Mouse (Mus musculus) myocyte (in vitro differentiated cells): ENCODE data around the gene Cd80. TPM values are rescaled to one million over a fixed set of nuclear protein-coding genes. Genes with fewer than 3 reads are reported as not detected.

Experiments
- H3K27me3 ChIP-seq: one replicate; pipeline ENCODE4 v1.6.1; 2011; ENCODE audit not compliant: control insufficient read depth, insufficient read depth, insufficient read length
- H3K36me3 ChIP-seq: one replicate; pipeline ENCODE4 v1.6.1; 2011; ENCODE audit not compliant: control insufficient read depth, insufficient read depth
- H3K4me2 ChIP-seq: one replicate; pipeline ENCODE4 v1.6.1; 2011; ENCODE audit warnings: low read depth, control low read depth
- H3K4me3 ChIP-seq: one replicate; pipeline ENCODE4 v1.5.1; 2011; ENCODE audit warnings: mild to moderate bottlenecking, control low read depth, moderate library complexity
- H3K79me2 ChIP-seq: one replicate; pipeline ENCODE4 v1.6.1; 2011; ENCODE audit not compliant: control insufficient read depth, insufficient read depth
- H3ac ChIP-seq: one replicate; pipeline ENCODE4 v1.6.1; 2011; ENCODE audit not compliant: control insufficient read depth, insufficient read length
- CEBPB ChIP-seq: IDR thresholded peaks from 2 replicates; pipeline ENCODE4 v1.6.1; 2011; ENCODE audit warnings: mild to moderate bottlenecking, moderate library complexity; ENCODE audit not compliant: poor library complexity, insufficient read depth, severe bottlenecking
- E2F4 ChIP-seq: IDR thresholded peaks from one replicate; pipeline ENCODE4 v1.6.1; 2011; ENCODE audit warnings: mild to moderate bottlenecking, control low read depth, moderate library complexity; ENCODE audit not compliant: insufficient read depth
- MAX ChIP-seq: IDR thresholded peaks from one replicate; pipeline ENCODE4 v1.6.1; 2011; ENCODE audit warnings: low read depth, mild to moderate bottlenecking, control low read depth
- MYOD1 ChIP-seq, 3 experiments: IDR thresholded peaks; one replicate each; pipeline ENCODE4 v1.6.1; 2011; ENCODE audit warnings: control low read depth in 2 of 3, low read depth in 2 of 3, mild to moderate bottlenecking in 2 of 3, moderate library complexity in 1 of 3; ENCODE audit not compliant: insufficient read length in 2 of 3, control insufficient read depth in 1 of 3
- MYOG ChIP-seq, 3 experiments: IDR thresholded peaks; one replicate each; pipeline ENCODE4 v1.6.1; 2011; ENCODE audit warnings: control low read depth in 2 of 3, low read depth in 2 of 3, mild to moderate bottlenecking in 2 of 3; ENCODE audit not compliant: insufficient read length in 2 of 3, control insufficient read depth in 1 of 3, insufficient read depth in 1 of 3
- POLR2A ChIP-seq: IDR thresholded peaks from one replicate; pipeline ENCODE4 v1.6.1; 2011; ENCODE audit warnings: low read depth, mild to moderate bottlenecking, control low read depth, moderate library complexity; ENCODE audit not compliant: insufficient read length
- POLR2AphosphoS2 ChIP-seq: IDR thresholded peaks from one replicate; pipeline ENCODE4 v1.6.1; 2011; ENCODE audit warnings: low read depth, control low read depth; ENCODE audit not compliant: insufficient read length
- REST ChIP-seq: IDR thresholded peaks from one replicate; pipeline ENCODE4 v1.6.1; 2011; ENCODE audit warnings: mild to moderate bottlenecking, control low read depth, moderate library complexity; ENCODE audit not compliant: insufficient read depth, insufficient read length
- SRF ChIP-seq: IDR thresholded peaks from one replicate; pipeline ENCODE4 v1.6.1; 2011; ENCODE audit warnings: low read depth; ENCODE audit not compliant: control insufficient read depth, insufficient read length
- TCF12 ChIP-seq: IDR thresholded peaks from one replicate; pipeline ENCODE4 v1.6.1; 2011; ENCODE audit warnings: mild to moderate bottlenecking, control low read depth; ENCODE audit not compliant: poor library complexity, insufficient read depth, severe bottlenecking
- TCF3 ChIP-seq: IDR thresholded peaks from one replicate; pipeline ENCODE4 v1.6.1; 2011; ENCODE audit warnings: low read depth, control low read depth; ENCODE audit not compliant: insufficient read length
- USF1 ChIP-seq: IDR thresholded peaks from one replicate; pipeline ENCODE4 v1.6.1; 2011; ENCODE audit warnings: low read depth, mild to moderate bottlenecking, control low read depth, moderate library complexity
- polyA plus RNA-seq: library from polyadenylated mRNA; unstranded; fragments of >200 nt; fragmentation: generic; extraction: Trizol; gene quantifications from one replicate; pipeline ENCODE4 v1.2.1, GENCODE M21; 2012; ENCODE audit warnings: missing spikeins

Gene Cd80
- polyA plus RNA-seq = 27.1 TPM

DNA sequence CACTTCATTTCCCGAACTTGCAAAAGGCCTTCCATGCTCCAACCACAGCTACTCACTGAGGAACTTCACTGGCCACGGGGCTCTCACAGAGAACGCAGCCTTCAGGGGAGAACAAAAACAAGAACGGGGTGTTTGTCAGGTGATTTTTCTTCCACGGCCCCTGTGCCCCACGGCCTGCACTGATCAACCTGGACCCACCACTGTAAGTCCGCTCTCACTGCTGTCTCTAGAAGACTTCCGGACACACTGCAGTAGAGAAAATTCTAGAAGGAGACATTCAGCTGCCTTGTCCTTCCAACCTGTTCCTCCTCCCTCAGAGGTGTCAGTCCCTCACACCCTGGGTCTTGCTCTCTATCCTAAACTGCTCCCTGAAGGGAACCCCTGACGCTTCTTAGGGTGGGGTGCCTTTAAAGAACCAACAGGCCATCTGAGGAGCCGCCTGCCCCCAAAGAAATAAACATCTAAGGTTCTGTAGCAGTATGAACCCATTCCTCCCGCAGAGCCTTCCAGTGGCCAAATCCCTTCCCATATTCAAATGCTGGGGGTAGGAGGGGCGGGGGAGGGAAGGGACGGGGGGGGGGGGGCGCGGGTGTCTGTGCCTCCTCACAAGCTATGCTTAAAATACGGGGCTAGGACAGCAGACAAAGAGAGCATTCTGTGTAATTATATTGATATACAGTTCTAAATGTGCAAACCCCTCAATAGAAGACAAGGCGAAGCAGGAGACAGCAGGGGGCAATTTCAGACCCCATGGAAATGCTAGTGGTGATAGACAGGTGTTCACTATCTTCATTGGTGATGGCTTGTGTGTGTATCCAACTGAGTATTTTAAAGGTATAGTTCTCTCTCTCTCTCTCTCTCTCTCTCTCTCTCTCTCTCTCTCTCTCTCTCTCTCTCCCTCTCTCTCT, at the start of gene Cd80:
Gene Cd80 (plus strand): TSS at position 51 of the 908 bp plus-strand sequence.
- no peak within 1 kb of the TSS for H3ac ChIP-seq
- no peaks in the 10 kb centered on the region for H3K27me3 ChIP-seq
- TF ChIP-seq MYOG (IDR thresholded peaks at IDR 0.05; ENCODE audit: control insufficient read depth in 1 of 3, insufficient read depth in 1 of 3, insufficient read length in 2 of 3, low read depth in 2 of 3) = no peak
- TF ChIP-seq POLR2AphosphoS2 = no peak
- no peak for TF ChIP-seq MAX
- no peak for TF ChIP-seq TCF12
- no peak for TF ChIP-seq TCF3
- H3K4me2 ChIP-seq = no peak within 1 kb of the TSS
- H3K36me3 ChIP-seq = no peaks in the 10 kb centered on the region
- H3K4me3 ChIP-seq = no peak within 1 kb of the TSS
- H3K79me2 ChIP-seq = peaks cover 37% of the 10 kb centered on the region

DNA sequence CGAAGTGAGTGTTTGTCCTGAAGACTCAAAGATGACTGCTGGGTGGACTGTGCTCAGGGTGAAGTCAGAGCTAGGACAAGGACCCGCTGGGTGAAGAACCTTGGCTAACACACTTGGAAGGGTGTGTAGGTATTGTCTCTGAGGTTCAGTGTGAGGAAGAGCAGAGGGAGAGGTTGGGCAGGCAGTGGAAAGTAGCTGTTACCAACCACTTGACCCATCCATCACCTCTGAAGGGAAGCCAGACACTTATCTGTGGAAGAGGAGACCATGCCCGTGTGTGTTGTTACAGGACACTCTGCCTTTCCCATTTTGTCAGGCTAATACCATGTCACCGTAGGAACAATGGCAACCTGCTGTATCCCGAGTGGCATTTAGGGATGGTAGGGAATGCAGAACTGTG, 49.1 kb upstream of the Cd80 start:
- Histone ChIP-seq H3K27me3 (no peaks in the 10 kb centered on the region), H3K79me2 (no peaks in the 10 kb centered on the region), H3K4me2 (no peak overlapping the region), H3K4me3 (no peak overlapping the region), H3K36me3 (no peaks in the 10 kb centered on the region), H3ac (no peak overlapping the region)
- no peak for TF ChIP-seq TCF12
- no peak for TF ChIP-seq POLR2A
- no peak for TF ChIP-seq REST
- TF ChIP-seq MAX = no peak
- no peak for TF ChIP-seq TCF3
- no peak for TF ChIP-seq SRF
- no peak for TF ChIP-seq MYOG (IDR thresholded peaks at IDR 0.05; ENCODE audit: control insufficient read depth in 1 of 3, insufficient read depth in 1 of 3, insufficient read length in 2 of 3, low read depth in 2 of 3)
- TF ChIP-seq POLR2AphosphoS2 = no peak
- no peak for TF ChIP-seq E2F4
- no peak for TF ChIP-seq USF1
- no peak for TF ChIP-seq CEBPB
- TF ChIP-seq MYOD1 (IDR thresholded peaks at IDR 0.05; ENCODE audit: control insufficient read depth in 1 of 3, insufficient read length in 2 of 3, low read depth in 2 of 3) = no peak

- TF ChIP-seq MAX (no peak), REST (no peak), USF1 (no peak), TCF3 (no peak), MYOD1 (IDR thresholded peaks at IDR 0.05; ENCODE audit: control insufficient read depth in 1 of 3, insufficient read length in 2 of 3, low read depth in 2 of 3) (no peak), E2F4 (no peak), TCF12 (no peak), POLR2AphosphoS2 (no peak), POLR2A (no peak), CEBPB (no peak), SRF (no peak), MYOG (IDR thresholded peaks at IDR 0.05; ENCODE audit: control insufficient read depth in 1 of 3, insufficient read depth in 1 of 3, insufficient read length in 2 of 3, low read depth in 2 of 3) (no peak)
- no peaks in the 10 kb centered on the region for H3K79me2 ChIP-seq
- no peak overlapping the region for H3K4me3 ChIP-seq
- H3K27me3 ChIP-seq = no peaks in the 10 kb centered on the region
- no peak overlapping the region for H3K4me2 ChIP-seq
- H3ac ChIP-seq = no peak overlapping the region
- no peaks in the 10 kb centered on the region for H3K36me3 ChIP-seq
These were observed 48.7 kb upstream of the Cd80 start for GRCm38 (mm10) chr16:38406708-38407107.

- H3ac ChIP-seq = no peak overlapping the region
- no peak overlapping the region for H3K4me3 ChIP-seq
- TF ChIP-seq SRF = no peak
- no peaks in the 10 kb centered on the region for H3K27me3 ChIP-seq
- H3K79me2 ChIP-seq = no peaks in the 10 kb centered on the region
- H3K4me2 ChIP-seq = no peak overlapping the region
- H3K36me3 ChIP-seq = no peaks in the 10 kb centered on the region
These were observed 47.8 kb upstream of the Cd80 start for GRCm38 (mm10) chr16:38407584-38407983.

- H3K36me3 ChIP-seq = no peaks in the 10 kb centered on the region
- no peak overlapping the region for H3ac ChIP-seq
- H3K27me3 ChIP-seq = no peaks in the 10 kb centered on the region
- TF ChIP-seq MYOG (IDR thresholded peaks at IDR 0.05; ENCODE audit: control insufficient read depth in 1 of 3, insufficient read depth in 1 of 3, insufficient read length in 2 of 3, low read depth in 2 of 3) = no peak
- no peak for TF ChIP-seq MAX
- TF ChIP-seq CEBPB = no peak
- TF ChIP-seq TCF3 = no peak
- TF ChIP-seq E2F4 = no peak
- TF ChIP-seq POLR2AphosphoS2 = no peak
- H3K79me2 ChIP-seq = no peaks in the 10 kb centered on the region
- H3K4me3 ChIP-seq = no peak overlapping the region
- no peak overlapping the region for H3K4me2 ChIP-seq
These were observed 46.9 kb upstream of the Cd80 start for GRCm38 (mm10) chr16:38408416-38408815.
